Mouse (Mus musculus) bone marrow, adult 2 months (tissue): Measurements from ENCODE around the gene Fam24b. TPM values are rescaled to one million over a fixed set of nuclear protein-coding genes. Genes with fewer than 3 reads are reported as not detected.

Source experiments
- H3K27ac ChIP-seq: fragments of 200-500 bp; 2 replicates; pipeline ENCODE4 v1.5.1; 2012; ENCODE audit warnings: low read depth, mild to moderate bottlenecking, control low read depth, inconsistent platforms, low read length; ENCODE audit not compliant: control insufficient read depth, poor library complexity, insufficient read depth
- H3K4me1 ChIP-seq: fragments of 200-500 bp; 2 replicates; pipeline ENCODE4 v1.6.1; 2011; ENCODE audit warnings: low read length; ENCODE audit not compliant: control insufficient read depth, insufficient read depth
- H3K4me3 ChIP-seq: fragments of 200-500 bp; replicated peaks from 2 replicates; pipeline ENCODE3; 2011; ENCODE audit warnings: mild to moderate bottlenecking, low read depth, low read length, control low read depth; ENCODE audit not compliant: control insufficient read depth
- CTCF ChIP-seq: fragments of 200-500 bp; IDR thresholded peaks from 2 replicates; pipeline ENCODE4 v1.5.1; 2011; ENCODE audit warnings: low read length, control low read depth; ENCODE audit not compliant: control insufficient read depth, insufficient read depth
- POLR2A ChIP-seq: fragments of 200-500 bp; IDR thresholded peaks from 2 replicates; pipeline ENCODE4 v1.6.1; 2011; ENCODE audit warnings: low read depth, mild to moderate bottlenecking, control low read depth, low read length, borderline replicate concordance; ENCODE audit not compliant: control insufficient read depth
- WGBS: fragments of 180-500 bp; shearing (Covaris S2); methylation state at CpG from one replicate; pipeline ENCODE4 v1.1.7; 2018; 5-methylcytosine and 5-hydroxymethylcytosine counted together
- polyA plus RNA-seq: library from polyadenylated mRNA; stranded (reverse); fragments of >200 nt; gene quantifications from 2 replicates; pipeline ENCODE4 v1.2.4, GENCODE M21; 2011; ENCODE audit warnings: low replicate concordance; ENCODE audit not compliant: missing spikeins, insufficient read depth, insufficient read length

Fam24b gene
- polyA plus RNA-seq: not detected in 2 replicates

DNA sequence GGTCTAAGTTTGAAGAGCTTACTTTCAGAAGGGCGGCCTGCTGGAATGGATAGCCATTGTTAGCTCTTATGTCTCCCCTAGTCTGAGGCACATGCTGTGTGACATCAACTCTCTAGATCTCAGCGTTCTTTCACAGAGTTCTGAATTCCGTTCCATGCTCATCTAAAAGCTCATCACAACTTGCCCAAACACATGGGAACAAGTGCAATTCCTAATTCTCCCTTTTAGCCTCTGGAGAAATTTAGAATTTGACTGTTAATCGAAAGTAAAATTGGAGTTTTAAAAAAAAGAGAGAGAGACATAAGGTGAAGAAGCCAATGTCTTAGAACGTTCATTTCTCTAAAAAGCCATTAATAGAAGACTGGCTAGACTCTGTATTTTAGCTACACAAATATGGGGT lies at the start of gene Fam24b:
Gene Fam24b, minus strand, starts transcription at position 101 of the 400 bp plus-strand sequence.
- H3K4me3 ChIP-seq: no peak within 1 kb of the TSS
- TF ChIP-seq POLR2A: no peak
- no peak for TF ChIP-seq CTCF
- H3K27ac ChIP-seq: no peak within 1 kb of the TSS
- no peaks in the 10 kb centered on the region for H3K4me1 ChIP-seq
- 81% methylated on average over 5 of the region's 5 CpGs for WGBS

DNA sequence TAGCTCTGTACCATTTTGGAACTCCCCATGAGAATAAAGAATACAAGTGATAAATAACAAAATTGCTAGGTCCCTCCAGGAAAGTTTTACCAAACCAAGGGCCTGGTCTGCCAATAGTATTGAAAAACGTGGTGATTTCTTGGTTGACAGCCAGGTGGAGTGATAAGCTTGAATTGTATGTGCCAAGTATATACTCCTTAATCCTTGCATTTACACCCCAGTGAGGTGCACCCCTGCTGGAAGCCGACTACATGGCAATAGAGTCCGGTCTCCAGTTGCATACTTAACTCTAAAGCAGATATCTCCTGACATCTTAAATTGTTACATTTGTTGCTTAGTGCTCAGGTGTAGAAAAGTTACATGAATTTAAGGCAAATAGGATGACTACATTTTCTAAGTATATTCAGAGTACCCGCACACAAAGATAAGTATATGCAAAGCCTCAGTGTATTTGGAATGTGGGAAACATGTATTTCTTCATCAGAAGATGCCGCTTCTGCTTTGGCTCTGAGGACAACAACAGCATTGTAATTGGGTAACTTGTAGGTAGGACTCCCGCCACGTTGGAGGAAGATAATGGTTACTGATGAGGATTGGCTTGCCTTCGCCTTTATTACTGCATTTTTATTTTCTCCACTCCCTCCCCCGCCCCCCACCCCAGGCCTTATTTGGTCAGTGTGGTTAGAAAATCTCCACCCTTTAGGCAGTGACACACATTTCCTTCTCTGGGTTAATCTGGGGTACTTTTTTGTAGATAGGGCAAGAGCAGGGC lies 42.8 kb upstream of the Fam24b start:
- 28% methylated on average over 9 of the region's 9 CpGs for WGBS
- Histone ChIP-seq H3K27ac (no peak overlapping the region), H3K4me1 (no peaks in the 10 kb centered on the region; the same call in 1 of the 2 replicates), H3K4me3 (no peak overlapping the region)
- TF ChIP-seq POLR2A (no peak), CTCF (no peak)

DNA sequence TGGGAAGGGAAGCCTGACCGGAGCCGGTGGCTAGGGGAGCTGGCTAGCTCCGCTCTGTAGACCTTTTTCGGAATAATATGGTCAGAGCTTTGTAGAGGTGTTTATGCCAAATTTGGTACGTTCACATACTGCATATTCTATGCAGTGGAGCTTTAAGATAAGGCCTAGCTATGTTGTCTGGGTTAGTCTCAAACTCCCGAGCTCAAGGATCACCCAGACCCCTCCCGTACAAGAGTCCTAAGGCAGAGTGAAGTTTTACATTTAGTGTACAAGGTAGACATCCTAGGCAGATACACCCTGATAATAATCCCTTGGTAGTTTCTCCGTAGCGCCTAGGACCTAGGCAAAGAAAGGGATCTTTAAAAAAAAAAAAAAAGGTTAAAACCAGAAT lies 42.1 kb upstream of the Fam24b start:
- Histone ChIP-seq H3K4me3 (peak overlapping the region; percentile 78), H3K27ac (peak overlapping the region; percentile 75), H3K4me1 (no peaks in the 10 kb centered on the region; the same call in 1 of the 2 replicates)
- TF ChIP-seq POLR2A (no peak), CTCF (no peak)
- 7% methylated on average over 9 of the region's 9 CpGs for WGBS

DNA sequence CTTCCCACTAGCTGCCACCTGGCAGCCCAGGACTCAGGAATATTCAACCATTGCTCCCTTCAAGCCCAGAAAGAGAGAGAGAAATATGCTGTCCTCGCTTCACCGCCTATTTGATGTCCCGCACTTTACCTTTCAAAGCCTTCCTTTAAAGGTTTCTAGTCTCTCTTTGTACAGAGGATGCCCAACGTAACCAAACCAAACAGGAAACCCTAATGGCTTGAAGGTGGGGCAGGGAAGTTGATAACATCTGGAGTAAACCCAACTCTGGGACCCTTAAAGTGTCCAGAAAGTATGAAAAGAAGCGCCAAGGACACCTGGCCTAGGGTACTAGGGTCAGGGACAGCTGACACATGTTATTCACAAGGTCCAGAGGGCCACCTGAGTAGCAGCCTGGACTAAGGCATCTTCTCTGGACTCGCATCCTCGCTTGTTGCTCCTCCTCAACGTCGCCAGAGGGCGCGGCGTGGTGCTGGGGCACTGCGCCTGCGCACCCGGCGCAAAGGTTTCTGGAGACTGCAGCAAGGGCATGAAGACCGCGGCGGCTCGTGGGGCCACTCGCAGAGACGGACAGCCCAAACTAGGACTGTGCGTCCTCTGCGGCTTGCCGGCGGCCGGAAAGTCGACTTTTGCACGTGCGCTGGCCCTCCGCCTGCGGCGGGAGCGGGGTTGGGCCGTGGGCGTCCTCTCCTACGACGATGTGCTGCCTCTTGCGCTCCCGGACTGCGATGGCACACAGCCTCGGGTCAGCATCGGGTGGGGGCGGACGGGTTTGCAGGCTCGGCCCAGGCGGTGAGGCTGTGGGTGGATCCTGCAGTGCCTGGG lies 41.5 kb upstream of the Fam24b start, which contains the start of gene Pstk:
Gene Pstk, plus strand, starts transcription at position 494 of the 822 bp plus-strand sequence.
- WGBS: 1% methylated on average over 47 of the region's 47 CpGs
- no peaks in the 10 kb centered on the region; the same call in 1 of the 2 replicates for H3K4me1 ChIP-seq
- peak within 1 kb of the TSS; percentile 78 for H3K4me3 ChIP-seq
- TF ChIP-seq CTCF (peak; percentile 93), POLR2A (peak; percentile 66; the same call in 1 of the 2 replicates)
- H3K27ac ChIP-seq: peak within 1 kb of the TSS; percentile 75

DNA sequence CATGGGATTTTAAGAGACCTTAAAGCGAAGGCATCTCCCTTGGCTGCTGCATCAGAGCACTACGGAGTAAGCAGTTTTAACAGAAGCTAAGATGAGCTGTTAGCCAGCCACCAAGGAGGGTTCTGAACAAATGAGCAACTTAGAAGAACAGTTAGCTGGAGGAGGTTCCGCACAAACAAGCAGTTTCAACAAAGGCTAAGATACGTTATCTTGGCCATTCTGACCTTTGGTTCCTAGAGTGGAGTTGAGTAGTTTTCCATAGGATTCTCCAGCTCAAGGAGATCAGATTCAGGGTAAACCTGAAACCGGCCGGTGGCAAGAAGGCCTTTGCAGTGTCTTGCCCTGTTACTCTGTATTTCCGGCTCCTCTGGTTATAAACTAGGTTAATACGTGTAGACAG lies 34.8 kb upstream of the Fam24b start:
- no peak overlapping the region for H3K4me3 ChIP-seq
- H3K27ac ChIP-seq: no peak overlapping the region
- TF ChIP-seq POLR2A: no peak
- no peak for TF ChIP-seq CTCF
- H3K4me1 ChIP-seq: no peaks in the 10 kb centered on the region
- WGBS: 94% methylated on average over 8 of the region's 8 CpGs

DNA sequence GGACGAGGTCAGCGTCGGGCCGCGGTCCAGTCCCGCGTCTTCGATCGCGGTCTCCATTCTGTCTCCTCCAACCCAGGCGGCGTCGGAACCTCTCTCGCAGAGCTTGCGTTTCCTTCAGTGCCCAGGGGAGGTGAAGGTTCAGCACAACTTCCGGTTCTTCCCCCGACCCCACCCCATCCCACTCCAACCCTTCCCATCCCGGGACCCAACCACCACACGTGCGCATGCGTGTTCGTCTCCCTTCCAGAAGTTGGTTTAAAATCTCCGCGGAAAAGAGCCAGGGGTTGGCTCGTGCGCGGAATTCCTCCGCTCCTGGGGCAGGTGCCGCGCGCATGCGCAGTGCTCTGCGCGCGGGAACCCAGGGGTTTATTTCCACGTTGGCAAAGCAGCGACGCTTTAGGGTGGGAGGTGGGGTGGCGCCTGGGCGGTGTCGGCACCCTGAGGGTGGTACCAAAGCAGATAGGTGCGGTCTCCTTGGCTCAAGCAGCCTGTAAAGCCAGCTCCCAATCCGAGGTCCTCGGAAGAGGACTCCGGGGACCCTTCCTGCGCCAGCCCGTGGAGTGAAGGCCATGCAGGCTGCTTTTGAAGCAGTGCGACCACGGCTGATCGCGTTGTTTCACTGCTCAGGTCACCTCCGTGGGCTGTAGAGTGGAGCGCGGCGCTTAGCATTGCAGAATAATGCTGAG lies 33.4 kb upstream of the Fam24b start, which contains the start of gene 2310057M21Rik:
Gene 2310057M21Rik, minus strand, starts transcription at position 145 of the 686 bp plus-strand sequence.
- Histone ChIP-seq H3K4me1 (no peaks in the 10 kb centered on the region), H3K4me3 (peak within 1 kb of the TSS; percentile 100), H3K27ac (peak within 1 kb of the TSS; percentile 94)
- no peak for TF ChIP-seq CTCF
- TF ChIP-seq POLR2A: peak; percentile 43; the same call in 1 of the 2 replicates
- under 1% methylated on average over 55 of the region's 55 CpGs for WGBS

DNA sequence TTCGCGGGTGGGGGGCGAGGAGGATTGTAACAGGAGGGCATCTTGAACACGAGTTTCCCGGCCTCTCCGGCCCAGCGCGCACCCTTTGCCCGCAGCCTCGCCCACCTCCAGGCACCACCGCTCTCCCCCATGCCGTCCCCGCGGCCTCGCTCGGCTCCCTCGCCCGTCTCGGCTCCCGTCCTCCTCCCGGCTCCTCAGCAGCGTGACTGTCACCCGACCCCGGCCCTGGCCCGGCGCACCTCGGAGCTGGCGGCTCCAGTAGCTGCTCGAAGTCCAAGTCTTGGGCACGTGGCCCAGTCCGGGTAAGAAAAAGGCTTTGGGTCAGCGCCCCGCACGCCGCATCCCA lies 32.9 kb upstream of the Fam24b start:
- under 1% methylated on average over 35 of the region's 35 CpGs for WGBS
- Histone ChIP-seq H3K27ac (peak overlapping the region; percentile 94), H3K4me3 (peak overlapping the region; percentile 100), H3K4me1 (no peaks in the 10 kb centered on the region)
- TF ChIP-seq POLR2A (no peak), CTCF (no peak)
